Mouse (Mus musculus): ENCODE measurements around the gene Emx1.

DNA sequence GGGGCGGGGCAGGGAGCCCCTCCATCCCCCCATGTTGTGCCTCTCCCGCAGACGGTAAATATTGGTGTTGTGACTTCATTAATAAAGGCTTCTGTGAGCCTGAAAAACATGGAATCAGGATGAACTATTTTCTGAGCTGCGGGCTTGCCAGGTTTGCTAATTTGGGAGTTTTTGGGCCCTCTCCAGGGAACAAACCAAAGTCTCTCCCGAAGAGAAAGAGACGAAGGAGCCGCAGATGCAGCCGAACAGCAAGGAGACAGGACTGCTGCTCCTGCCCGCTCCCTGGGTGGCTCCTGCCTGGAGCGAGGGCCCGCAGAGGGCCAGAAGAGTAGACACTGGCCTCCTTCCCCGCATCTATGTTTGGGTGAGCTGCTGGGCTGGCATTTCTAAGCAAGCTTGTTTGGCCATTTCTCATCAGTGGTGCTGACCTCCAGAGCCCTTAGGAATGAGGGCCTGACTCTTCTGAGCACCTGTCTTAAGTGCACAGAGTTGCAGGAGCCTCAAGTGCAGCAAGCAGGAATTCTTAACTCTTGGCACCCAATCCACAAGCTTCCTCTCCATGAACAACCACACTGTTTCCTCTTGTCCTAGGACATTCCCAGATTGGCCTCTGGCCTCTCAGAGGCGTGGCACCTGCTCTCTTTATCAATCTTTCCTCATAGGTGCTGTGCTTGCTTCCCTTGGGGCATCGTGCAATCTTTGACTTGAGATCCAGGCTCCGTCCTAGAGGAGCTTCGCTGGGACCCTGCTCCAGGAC, 19.1 kb downstream of the Emx1 start:
- TF ChIP-seq POLR2A (IDR thresholded peaks at IDR 0.05; ENCODE audit: extremely low read depth, insufficient read depth, low read length) (no peak), CTCF (IDR thresholded peaks at IDR 0.05; ENCODE audit: extremely low read depth, insufficient read depth, low read length) (no peak)
